Mouse (Mus musculus) heart, postnatal 25 days (tissue): Measurements from ENCODE around the gene 1600014C10Rik. TPM values are rescaled to one million over a fixed set of nuclear protein-coding genes. Genes with fewer than 3 reads are reported as not detected.

ENCODE experiments used
- DNase-seq: peaks from one replicate; pipeline ENCODE4 v3.0.0; 2022; ENCODE audit warnings: low spot score
- intact Hi-C: fragments of 180-260 bp; cut with DNase I; formaldehyde crosslinking; loops from one replicate; pipeline ENCODE4 v1.15.1; 2025
- total RNA-seq, 2 experiments: library from RNA; stranded (reverse); gene quantifications; 2 replicates each; pipeline ENCODE4 v1.2.3; 2021

The 1600014C10Rik gene
- total RNA-seq, 2 experiments from 2014 or later = 30.7 to 34.4 TPM

- DNase-seq = peak; percentile 56
- intact Hi-C loops = loop anchor here (1.0 to 2.0 kb wide), 3 partner anchors 19 to 84 kb away; partner anchors contain the start of gene Plekhf1
Observed at GRCm38 (mm10) chr7:38182596-38182961, 438 bp upstream of the 1600014C10Rik start.

- intact Hi-C loops = loop anchor here (2.0 kb wide), 2 partner anchors 45 to 83 kb away; partner anchors contain the start of gene Plekhf1
- peak; percentile 70 for DNase-seq
Observed at GRCm38 (mm10) chr7:38183709-38184417, 846 bp downstream of the 1600014C10Rik start.

- no peak for DNase-seq
- intact Hi-C loops = no loop called here
Observed at GRCm38 (mm10) chr7:38184418-38184745, 1.4 kb downstream of the 1600014C10Rik start.

- intact Hi-C loops = loop anchor here (5.0 kb wide), 1 partner anchor 1492 kb away; no protein-coding TSS in a partner anchor
- DNase-seq = no peak
Observed at GRCm38 (mm10) chr7:38184786-38185185, 1.8 kb downstream of the 1600014C10Rik start.

GRCm38 (mm10) chr7:38186861-38187260 lies 3.8 kb downstream of the 1600014C10Rik start:
- intact Hi-C loops = loop anchor here (5.0 kb wide), 1 partner anchor 1495 kb away; no protein-coding TSS in a partner anchor
- DNase-seq = no peak

- intact Hi-C loops = loop anchor here (5.0 kb wide), 1 partner anchor 1495 kb away; no protein-coding TSS in a partner anchor
- DNase-seq = no peak
Observed at GRCm38 (mm10) chr7:38187796-38188195, 4.8 kb downstream of the 1600014C10Rik start.

- no peak for DNase-seq
- intact Hi-C loops = loop anchor here (5.0 kb wide), 1 partner anchor 1496 kb away; no protein-coding TSS in a partner anchor
Observed at GRCm38 (mm10) chr7:38188281-38189075, 5.5 kb downstream of the 1600014C10Rik start.

GRCm38 (mm10) chr7:38189136-38189982 lies 6.3 kb downstream of the 1600014C10Rik start:
- no peak for DNase-seq
- intact Hi-C loops = loop anchor here (5.0 kb wide), 1 partner anchor 1497 kb away; no protein-coding TSS in a partner anchor

- DNase-seq = no peak
- intact Hi-C loops = no loop called here
Observed at GRCm38 (mm10) chr7:38190056-38190835, 7.2 kb downstream of the 1600014C10Rik start.

GRCm38 (mm10) chr7:38191146-38191545 lies 8.1 kb downstream of the 1600014C10Rik start:
- intact Hi-C loops = no loop called here
- DNase-seq = no peak

GRCm38 (mm10) chr7:38191571-38191970 lies 8.6 kb downstream of the 1600014C10Rik start:
- intact Hi-C loops = no loop called here

GRCm38 (mm10) chr7:38199907-38200605 lies 17.0 kb downstream of the 1600014C10Rik start:
- DNase-seq = no peak
- intact Hi-C loops = loop anchor here (5.0 kb wide), 1 partner anchor 67 kb away; no protein-coding TSS in a partner anchor

More at GRCm38 (mm10) chr7:38191571-38191970, 8.6 kb downstream of the 1600014C10Rik start:
- DNase-seq = no peak

GRCm38 (mm10) chr7:38200606-38201289 lies 17.7 kb downstream of the 1600014C10Rik start:
- peak; percentile 60 for DNase-seq
- intact Hi-C loops = loop anchor here (1.0 to 5.0 kb wide), 2 partner anchors 18 to 67 kb away; no protein-coding TSS in a partner anchor

GRCm38 (mm10) chr7:38201290-38201658 lies 18.3 kb downstream of the 1600014C10Rik start:
- DNase-seq = no peak
- intact Hi-C loops = loop anchor here (1.0 to 5.0 kb wide), 2 partner anchors 19 to 66 kb away; no protein-coding TSS in a partner anchor

- intact Hi-C loops = loop anchor here (5.0 kb wide), 1 partner anchor 63 kb away; no protein-coding TSS in a partner anchor
- no peak for DNase-seq
Observed at GRCm38 (mm10) chr7:38204314-38204713, 21.3 kb downstream of the 1600014C10Rik start.

- intact Hi-C loops = no loop called here
- DNase-seq = no peak
Observed at GRCm38 (mm10) chr7:38205801-38206200, 22.8 kb downstream of the 1600014C10Rik start.

- no peak for DNase-seq
- intact Hi-C loops = no loop called here
Observed at GRCm38 (mm10) chr7:38206564-38206963, 23.5 kb downstream of the 1600014C10Rik start.

- intact Hi-C loops = no loop called here
Observed at GRCm38 (mm10) chr7:38208969-38209368, 26.0 kb downstream of the 1600014C10Rik start.

More at GRCm38 (mm10) chr7:38208969-38209368, 26.0 kb downstream of the 1600014C10Rik start:
- no peak for DNase-seq
